Comparison of ENCODE assay signal across 28 mouse cellular contexts in the genomic region with DNA sequence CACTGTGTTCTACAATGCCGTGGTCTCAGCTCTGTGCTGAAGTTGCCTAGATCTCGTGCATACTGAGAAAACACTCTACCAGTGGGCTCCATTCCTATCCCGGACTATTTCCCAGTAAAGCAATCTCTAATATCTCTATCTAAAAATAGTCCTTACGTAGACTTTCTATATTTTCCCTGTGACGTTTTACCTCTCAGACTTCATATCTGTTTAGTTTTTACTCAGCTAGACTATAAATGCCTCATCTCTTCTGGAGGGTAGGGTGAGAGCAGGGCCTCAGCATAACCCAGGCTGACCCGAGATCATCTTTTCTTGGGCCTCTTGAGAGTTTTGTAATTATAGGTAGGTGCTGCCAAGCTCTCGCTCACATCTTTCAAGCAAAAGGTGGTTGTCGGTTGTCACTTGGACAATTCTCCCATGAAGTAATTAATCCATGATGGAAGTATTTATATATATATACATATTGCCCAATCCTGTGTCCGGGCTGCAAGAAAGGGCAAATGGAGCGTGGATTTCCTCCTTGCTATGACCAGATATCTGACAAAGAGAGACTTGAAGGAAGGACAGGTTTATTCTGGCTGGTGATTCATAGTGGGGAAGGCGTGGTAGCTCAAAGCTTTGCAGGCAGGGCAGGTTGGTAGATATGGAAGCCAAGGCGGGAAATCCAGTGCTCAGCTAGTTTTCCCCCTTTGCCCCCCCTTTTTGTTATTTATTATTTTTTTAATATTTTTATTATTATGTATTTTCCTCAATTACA. TPM values are rescaled to one million over a fixed set of nuclear protein-coding genes. Genes with fewer than 3 reads are reported as not detected.
A peak's percentile ranks its signal among the peaks of the same experiment; 100 is the strongest.
DNase-seq lines count a peak whose midpoint lies in the region; ATAC-seq and TF ChIP-seq lines count a peak whose summit lies in the region.
"Had no signal": no experiment of that assay in that cellular context is flagged by ENCODE, and none has a peak within 500 bp of the region (broad histone marks: within the 10 kb centered on the region; RNA-seq: fewer than 3 reads in every experiment).

No protein-coding gene starts in this region.

- H3K9ac ChIP-seq in intestine, embryonic 15.5 days: no peak overlapping the region
- no peak overlapping the region for H3K9ac ChIP-seq in intestine, postnatal 0 days (ENCODE audit: low read depth, low read length)
- H3K9ac ChIP-seq in stomach, embryonic 16.5 days (ENCODE audit: low read length): no peak overlapping the region
- no peak overlapping the region for H3K9ac ChIP-seq in midbrain, embryonic 11.5 days (ENCODE audit: low read length)
- H3K9ac ChIP-seq: embryonic facial prominence, embryonic 13.5 days; forebrain, embryonic 12.5 days; forebrain, embryonic 15.5 days; heart, embryonic 13.5 days; hindbrain, embryonic 15.5 days had no signal

- H3K36me3 ChIP-seq in intestine, embryonic 15.5 days: no peaks in the 10 kb centered on the region
- H3K36me3 ChIP-seq in intestine, postnatal 0 days (ENCODE audit: control insufficient read depth, insufficient read depth): no peaks in the 10 kb centered on the region
- no peaks in the 10 kb centered on the region for H3K36me3 ChIP-seq in stomach, embryonic 16.5 days (ENCODE audit: control insufficient read depth, insufficient read depth, low read length)
- no peaks in the 10 kb centered on the region for H3K36me3 ChIP-seq in midbrain, embryonic 11.5 days (ENCODE audit: control insufficient read depth, insufficient read depth, low read length)
- H3K36me3 ChIP-seq: embryonic facial prominence, embryonic 10.5 days; forebrain, embryonic 12.5 days; forebrain, embryonic 15.5 days; heart, embryonic 10.5 days; heart, embryonic 13.5 days; hindbrain, embryonic 15.5 days had no signal

- no peaks in the 10 kb centered on the region for H3K4me1 ChIP-seq in intestine, embryonic 15.5 days (replicated peaks)
- no peaks in the 10 kb centered on the region for H3K4me1 ChIP-seq in intestine, postnatal 0 days (replicated peaks; ENCODE audit: control insufficient read depth, insufficient read depth, low read length)
- H3K4me1 ChIP-seq in bone marrow macrophage, adult 2 months (ENCODE audit: control insufficient read depth, insufficient read depth, low read length): peaks cover 60% of the 10 kb centered on the region
- H3K4me1 ChIP-seq in stomach, embryonic 16.5 days (ENCODE audit: control insufficient read depth, insufficient read depth, low read length): no peaks in the 10 kb centered on the region
- no peaks in the 10 kb centered on the region for H3K4me1 ChIP-seq in midbrain, embryonic 11.5 days (ENCODE audit: control insufficient read depth, insufficient read depth, low read length)
- H3K4me1 ChIP-seq: embryonic facial prominence, embryonic 10.5 days; embryonic facial prominence, embryonic 13.5 days; forebrain, embryonic 12.5 days had no signal

- no peak overlapping the region for H3K4me3 ChIP-seq in gastrocnemius, adult 2 months
- no peak overlapping the region for H3K4me3 ChIP-seq in intestine, embryonic 15.5 days (replicated peaks)
- no peak overlapping the region for H3K4me3 ChIP-seq in intestine, postnatal 0 days (ENCODE audit: low read depth, low read length)
- no peak overlapping the region for H3K4me3 ChIP-seq in bone marrow macrophage, adult 2 months (ENCODE audit: insufficient read depth, low read length)
- no peak overlapping the region for H3K4me3 ChIP-seq in stomach, embryonic 16.5 days (replicated peaks; ENCODE audit: low read length)
- no peak overlapping the region for H3K4me3 ChIP-seq in midbrain, embryonic 11.5 days (ENCODE audit: low read depth, low read length)
- H3K4me3 ChIP-seq: embryonic facial prominence, embryonic 10.5 days; embryonic facial prominence, embryonic 13.5 days; erythroblast, embryonic 14.5 days; forebrain, embryonic 12.5 days; forebrain, embryonic 15.5 days; heart, embryonic 10.5 days; heart, embryonic 13.5 days; hindbrain, embryonic 15.5 days had no signal

- DNase-seq in gastrocnemius, adult 2 months: no peak
- DNase-seq in gastrocnemius, adult 8-10 months (ENCODE audit: low spot score in 2 of 2): no peak
- DNase-seq in frontal cortex, postnatal 25 days (ENCODE audit: low spot score in 2 of 2): no peak
- no peak for DNase-seq in midbrain, embryonic 11.5 days (ENCODE audit: low spot score, missing footprints)
- DNase-seq: adrenal gland, adult 2 months; adrenal gland, postnatal 14 days; B cell, adult 2 months; cerebellum, adult 11-12 months; cerebellum, adult 8-10 months; cerebellum, postnatal 10 days; cerebellum, postnatal 36 days; embryo, embryonic 11 days; gastrocnemius, postnatal 25 days had no signal

- intact Hi-C loops in gastrocnemius, adult 2 months (cut with DNase I): no loop called here

- WGBS in intestine, embryonic 15.5 days: 81% methylated on average over 12 of the region's 12 CpGs
- WGBS in intestine, postnatal 0 days: 63% methylated on average over 12 of the region's 12 CpGs
- WGBS in stomach, embryonic 16.5 days: 81% methylated on average over 12 of the region's 12 CpGs
- 92% methylated on average over 12 of the region's 12 CpGs for WGBS in midbrain, embryonic 11.5 days

- no peaks in the 10 kb centered on the region for H3K27me3 ChIP-seq in intestine, embryonic 15.5 days (replicated peaks)
- H3K27me3 ChIP-seq in intestine, postnatal 0 days (replicated peaks; ENCODE audit: control insufficient read depth, insufficient read depth, low read length): no peaks in the 10 kb centered on the region
- no peaks in the 10 kb centered on the region for H3K27me3 ChIP-seq in stomach, embryonic 16.5 days (ENCODE audit: control insufficient read depth, insufficient read depth, low read length)
- H3K27me3 ChIP-seq in midbrain, embryonic 11.5 days (ENCODE audit: control insufficient read depth, insufficient read depth, low read length): no peaks in the 10 kb centered on the region
- H3K27me3 ChIP-seq: embryonic facial prominence, embryonic 13.5 days; forebrain, embryonic 12.5 days; forebrain, embryonic 15.5 days; heart, embryonic 13.5 days; hindbrain, embryonic 15.5 days had no signal

- H3K4me2 ChIP-seq in intestine, embryonic 15.5 days (replicated peaks): no peak overlapping the region
- H3K4me2 ChIP-seq in intestine, postnatal 0 days (replicated peaks; ENCODE audit: low read depth): no peak overlapping the region
- H3K4me2 ChIP-seq in stomach, embryonic 16.5 days (ENCODE audit: low read depth, low read length): no peak overlapping the region
- H3K4me2 ChIP-seq in midbrain, embryonic 11.5 days: no peak overlapping the region
- H3K4me2 ChIP-seq: embryonic facial prominence, embryonic 13.5 days; forebrain, embryonic 12.5 days; forebrain, embryonic 15.5 days; heart, embryonic 13.5 days; hindbrain, embryonic 15.5 days had no signal

- no peaks in the 10 kb centered on the region for H3K9me3 ChIP-seq in intestine, embryonic 15.5 days
- H3K9me3 ChIP-seq in intestine, postnatal 0 days (ENCODE audit: control insufficient read depth): no peaks in the 10 kb centered on the region
- H3K9me3 ChIP-seq in stomach, embryonic 16.5 days (replicated peaks; ENCODE audit: control insufficient read depth, low read length): no peaks in the 10 kb centered on the region
- no peaks in the 10 kb centered on the region for H3K9me3 ChIP-seq in midbrain, embryonic 11.5 days (ENCODE audit: control insufficient read depth, low read length)
- H3K9me3 ChIP-seq: embryonic facial prominence, embryonic 10.5 days; embryonic facial prominence, embryonic 13.5 days; forebrain, embryonic 12.5 days; forebrain, embryonic 15.5 days; heart, embryonic 10.5 days; heart, embryonic 13.5 days; hindbrain, embryonic 15.5 days had no signal

- TF ChIP-seq CTCF in gastrocnemius, adult 2 months (IDR thresholded peaks at IDR 0.05): no peak
- TF ChIP-seq CTCF in intestine, postnatal 0 days (IDR thresholded peaks at IDR 0.05; ENCODE audit: low read depth): no peak
- no peak for TF ChIP-seq CTCF in bone marrow macrophage, adult 2 months (IDR thresholded peaks at IDR 0.05; ENCODE audit: low read depth, low read length)

- peak overlapping the region; percentile 71 for H3K27ac ChIP-seq in gastrocnemius, adult 2 months
- H3K27ac ChIP-seq in intestine, embryonic 15.5 days: no peak overlapping the region
- no peak overlapping the region for H3K27ac ChIP-seq in intestine, postnatal 0 days (ENCODE audit: low read depth, low read length)
- H3K27ac ChIP-seq in bone marrow macrophage, adult 2 months (ENCODE audit: insufficient read depth, low read depth, low read length): 0 out of 2 replicates have a peak overlapping the region, but pooled peaks have one; percentile 9
- no peak overlapping the region for H3K27ac ChIP-seq in stomach, embryonic 16.5 days (ENCODE audit: low read length)
- no peak overlapping the region for H3K27ac ChIP-seq in midbrain, embryonic 11.5 days (ENCODE audit: low read depth, low read length)
- H3K27ac ChIP-seq: embryonic facial prominence, embryonic 10.5 days; embryonic facial prominence, embryonic 13.5 days; forebrain, embryonic 12.5 days; forebrain, embryonic 15.5 days; heart, embryonic 10.5 days; heart, embryonic 13.5 days; hindbrain, embryonic 15.5 days had no signal

- no peak for TF ChIP-seq POLR2A in bone marrow macrophage, adult 2 months (IDR thresholded peaks at IDR 0.05; ENCODE audit: borderline replicate concordance, low read depth, low read length)

- 0 out of 2 replicates have a peak, but pooled peaks have one; percentile 44 for ATAC-seq in intestine, embryonic 15.5 days
- ATAC-seq in intestine, postnatal 0 days: no peak
- ATAC-seq in stomach, embryonic 16.5 days (ENCODE audit: insufficient read depth, low FRiP score): peak; percentile 62; the same call in 1 of the 2 replicates
- no peak for ATAC-seq in midbrain, embryonic 11.5 days (ENCODE audit: low FRiP score)
- ATAC-seq: forebrain, embryonic 15.5 days had no signal

RNA-seq across cellular contexts. Expression of a gene that starts 29.1 kb away (rescaled TPM):
- 10 to 100 TPM; 14.7 to 15.3 TPM for total RNA-seq in gastrocnemius, adult 2 months (2021)
- total RNA-seq in gastrocnemius, adult 8-10 months (2022): 10 to 100 TPM; 20.3 to 23.6 (median 20.9) TPM
- 15.9 and 16.3 TPM in 2 replicates for polyA plus RNA-seq in intestine, embryonic 15.5 days (2015; fragmentation: Nextera tagmentation; extraction: Ambion mirVana)
- 6.2 and 6.7 TPM in 2 replicates for polyA plus RNA-seq in intestine, postnatal 0 days (2015; fragmentation: Nextera tagmentation; extraction: Ambion mirVana)
- polyA plus RNA-seq in bone marrow macrophage, adult 2 months (2012; ENCODE audit: insufficient read depth, insufficient read length, missing spikeins): 22.9 and 26.8 TPM in 2 replicates
- polyA plus RNA-seq in stomach, embryonic 16.5 days (2015; fragmentation: Nextera tagmentation; extraction: Ambion mirVana): 9.0 and 11.2 TPM in 2 replicates
- 6.5 and 7.0 TPM in 2 replicates for polyA plus RNA-seq in midbrain, embryonic 11.5 days (2014; fragmentation: Nextera tagmentation; extraction: Ambion mirVana)

RNA-seq across cellular contexts. Expression of a gene that starts 29.2 kb away (rescaled TPM):
- total RNA-seq in gastrocnemius, adult 2 months (2021): 1 to 10 TPM; 1.0 to 1.7 TPM
- 1 to 10 TPM in 3 of 4 experiments, under 1 TPM in 1; 0.58 to 3.1 (median 1.4) TPM for total RNA-seq in gastrocnemius, adult 8-10 months (2022)
- polyA plus RNA-seq in intestine, embryonic 15.5 days (2015; fragmentation: Nextera tagmentation; extraction: Ambion mirVana): 3.8 and 4.1 TPM in 2 replicates
- 2.0 and 2.1 TPM in 2 replicates for polyA plus RNA-seq in intestine, postnatal 0 days (2015; fragmentation: Nextera tagmentation; extraction: Ambion mirVana)
- 76.0 and 77.0 TPM in 2 replicates for polyA plus RNA-seq in bone marrow macrophage, adult 2 months (2012; ENCODE audit: insufficient read depth, insufficient read length, missing spikeins)
- polyA plus RNA-seq in stomach, embryonic 16.5 days (2015; fragmentation: Nextera tagmentation; extraction: Ambion mirVana): 5.9 and 6.6 TPM in 2 replicates
- polyA plus RNA-seq in midbrain, embryonic 11.5 days (2014; fragmentation: Nextera tagmentation; extraction: Ambion mirVana): 0.34 and 0.76 TPM in 2 replicates
- total RNA-seq: MEL had no signal
- polyA plus RNA-seq: erythroblast, embryonic 14.5 days had no signal

RNA-seq across cellular contexts. Expression of a gene that starts 51.3 kb away (rescaled TPM):
- not detected for total RNA-seq in gastrocnemius, adult 2 months (2021)
- total RNA-seq in gastrocnemius, adult 8-10 months (2022): not detected
- 0.39 and 0.62 TPM in 2 replicates for polyA plus RNA-seq in intestine, embryonic 15.5 days (2015; fragmentation: Nextera tagmentation; extraction: Ambion mirVana)
- 31.6 and 50.4 TPM in 2 replicates for polyA plus RNA-seq in intestine, postnatal 0 days (2015; fragmentation: Nextera tagmentation; extraction: Ambion mirVana)
- polyA plus RNA-seq in bone marrow macrophage, adult 2 months (2012; ENCODE audit: insufficient read depth, insufficient read length, missing spikeins): not detected in 2 replicates
- not detected in 2 replicates for polyA plus RNA-seq in stomach, embryonic 16.5 days (2015; fragmentation: Nextera tagmentation; extraction: Ambion mirVana)
- 0.19 TPM in 1 of 2 replicates, not detected in the other for polyA plus RNA-seq in midbrain, embryonic 11.5 days (2014; fragmentation: Nextera tagmentation; extraction: Ambion mirVana)
- total RNA-seq: gastrocnemius, postnatal 25 days; heart, postnatal 25 days; MEL had no signal
- polyA plus RNA-seq: adrenal gland, adult 2 months; erythroblast, embryonic 14.5 days; hindbrain, embryonic 11.5 days had no signal

Comparison
In these comparisons a context has a peak if more than half of its experiments do, and no peak if none do; other contexts are left out.
1. ATAC-seq: peak in intestine, embryonic 15.5 days (single experiment) and stomach, embryonic 16.5 days (single experiment); none in intestine, postnatal 0 days (single experiment) and midbrain, embryonic 11.5 days (single experiment).
2. RNA of a gene that starts 51.3 kb away (polyA plus RNA-seq): 31.6 to 50.4 TPM in intestine, postnatal 0 days; not detected in bone marrow macrophage, adult 2 months, 0.39 to 0.62 TPM in intestine, embryonic 15.5 days, 0.19 TPM in midbrain, embryonic 11.5 days and not detected in stomach, embryonic 16.5 days; every median in the first group is over 10 times any median in the second.
3. H3K27ac ChIP-seq: peak in gastrocnemius, adult 2 months (single experiment) and bone marrow macrophage, adult 2 months (single experiment); none in intestine, embryonic 15.5 days (single experiment), intestine, postnatal 0 days (single experiment), stomach, embryonic 16.5 days (single experiment) and midbrain, embryonic 11.5 days (single experiment).
4. RNA of a gene that starts 29.2 kb away (polyA plus RNA-seq): 76.0 to 77.0 TPM in bone marrow macrophage, adult 2 months; 5.9 to 6.6 TPM in stomach, embryonic 16.5 days, 3.8 to 4.1 TPM in intestine, embryonic 15.5 days, 2.0 to 2.1 TPM in intestine, postnatal 0 days and 0.34 to 0.76 TPM in midbrain, embryonic 11.5 days; every median in the first group is over 10 times any median in the second.